Mouse (Mus musculus): ENCODE measurements around the gene B3galt5. TPM values are rescaled to one million over a fixed set of nuclear protein-coding genes. Genes with fewer than 3 reads are reported as not detected.

Gene B3galt5
- polyA plus RNA-seq, 1 experiment from 2014 or later = 0.41 TPM

DNA sequence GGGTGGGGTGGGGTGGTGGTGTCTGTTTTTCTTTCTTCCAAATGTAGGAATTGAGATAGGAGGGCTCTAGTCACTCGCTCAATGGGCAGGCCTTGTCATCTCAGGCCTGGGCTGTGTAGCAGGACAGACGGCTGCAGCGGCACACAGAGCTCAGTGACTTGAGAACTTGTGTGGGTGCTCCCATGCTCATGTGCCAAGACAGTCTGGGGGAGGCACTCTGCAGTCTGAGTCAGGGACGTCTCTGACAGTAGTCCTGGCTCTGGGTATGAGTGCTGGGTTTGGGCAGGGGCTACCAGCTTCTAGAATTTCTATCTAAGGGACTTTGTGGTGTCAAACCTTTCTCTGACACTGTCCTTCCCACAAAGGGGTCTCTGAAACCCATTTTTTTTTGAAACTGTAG, 106.3 kb downstream of the B3galt5 start:
- Histone ChIP-seq H3K27me3 (ENCODE audit: control insufficient read depth, insufficient read depth, low read length) (no peaks in the 10 kb centered on the region), H3K9ac (ENCODE audit: low read length) (no peak overlapping the region), H3K4me2 (ENCODE audit: low read depth) (no peak overlapping the region), H3K4me3 (ENCODE audit: low read depth, low read length) (no peak overlapping the region), H3K4me1 (ENCODE audit: control insufficient read depth, insufficient read depth, low read length) (no peaks in the 10 kb centered on the region), H3K36me3 (ENCODE audit: control insufficient read depth, insufficient read depth, low read length) (no peaks in the 10 kb centered on the region), H3K27ac (ENCODE audit: low read depth, low read length) (no peak overlapping the region), H3K9me3 (ENCODE audit: control insufficient read depth, low read length) (no peaks in the 10 kb centered on the region)
- ATAC-seq (ENCODE audit: insufficient read depth, low FRiP score, low TSS enrichment) (no peak), DNase-seq (ENCODE audit: low spot score) (no peak)
- 89% methylated on average over 4 of the region's 4 CpGs for WGBS

DNA sequence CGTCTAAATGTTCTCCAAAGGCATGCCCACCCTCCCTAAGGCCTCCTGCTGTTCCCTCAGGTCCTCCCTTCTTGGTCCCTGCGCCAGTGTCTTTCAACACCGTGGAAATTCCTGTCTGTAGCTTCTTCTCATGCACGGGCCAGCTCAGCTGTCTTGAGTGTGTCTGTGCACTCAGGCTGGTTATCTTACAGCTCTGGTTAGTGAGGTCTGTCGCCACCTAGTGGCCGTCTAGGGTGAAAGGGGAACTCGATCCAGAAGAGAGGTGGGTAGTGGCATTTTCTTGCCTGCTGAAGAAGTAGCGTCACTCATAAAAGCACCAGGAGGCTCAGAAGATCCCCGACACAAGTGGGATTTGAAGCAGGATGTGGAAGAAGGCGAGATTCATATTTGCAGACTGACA, 109.5 kb downstream of the B3galt5 start:
- Histone ChIP-seq H3K4me3 (ENCODE audit: low read depth, low read length) (no peak overlapping the region), H3K9ac (ENCODE audit: low read length) (no peak overlapping the region), H3K4me1 (ENCODE audit: control insufficient read depth, insufficient read depth, low read length) (no peaks in the 10 kb centered on the region), H3K36me3 (ENCODE audit: control insufficient read depth, insufficient read depth, low read length) (no peaks in the 10 kb centered on the region), H3K27ac (ENCODE audit: low read depth, low read length) (no peak overlapping the region), H3K27me3 (ENCODE audit: control insufficient read depth, insufficient read depth, low read length) (no peaks in the 10 kb centered on the region), H3K9me3 (ENCODE audit: control insufficient read depth, low read length) (no peaks in the 10 kb centered on the region), H3K4me2 (ENCODE audit: low read depth) (no peak overlapping the region; the same call in 1 of the 2 replicates)
- WGBS = 6% methylated on average over 10 of the region's 10 CpGs
- DNase-seq (ENCODE audit: low spot score) (peak; percentile 86), ATAC-seq (ENCODE audit: insufficient read depth, low FRiP score, low TSS enrichment) (peak; percentile 41; the same call in 1 of the 2 replicates)

DNA sequence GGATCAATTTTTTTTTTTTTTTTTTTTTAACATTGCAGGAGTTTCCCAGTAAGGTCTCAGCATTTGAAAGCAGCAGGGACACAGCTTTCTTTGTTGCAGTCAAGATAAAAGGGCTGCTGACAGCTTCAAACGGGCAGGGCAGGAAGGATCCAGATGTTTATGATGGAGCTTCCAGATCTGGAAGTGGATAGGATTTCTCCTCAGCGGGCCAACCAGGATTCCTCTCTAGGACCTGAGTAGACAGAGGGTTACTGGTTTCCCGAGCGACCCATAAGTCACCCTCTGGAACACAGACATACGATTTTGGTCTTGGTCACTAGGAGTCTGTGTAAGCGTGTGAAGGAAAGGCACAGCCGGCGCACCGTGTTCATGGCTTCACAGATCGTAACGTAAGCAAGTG, 112.5 kb downstream of the B3galt5 start:
- Histone ChIP-seq H3K9me3 (ENCODE audit: control insufficient read depth, low read length) (no peaks in the 10 kb centered on the region), H3K4me2 (ENCODE audit: low read depth) (no peak overlapping the region), H3K27ac (ENCODE audit: low read depth, low read length) (no peak overlapping the region), H3K4me3 (ENCODE audit: low read depth, low read length) (no peak overlapping the region), H3K4me1 (ENCODE audit: control insufficient read depth, insufficient read depth, low read length) (no peaks in the 10 kb centered on the region), H3K36me3 (ENCODE audit: control insufficient read depth, insufficient read depth, low read length) (no peaks in the 10 kb centered on the region), H3K9ac (ENCODE audit: low read length) (no peak overlapping the region), H3K27me3 (ENCODE audit: control insufficient read depth, insufficient read depth, low read length) (no peaks in the 10 kb centered on the region)
- 48% methylated on average over 11 of the region's 11 CpGs for WGBS
- DNase-seq (ENCODE audit: low spot score) (no peak), ATAC-seq (ENCODE audit: insufficient read depth, low FRiP score, low TSS enrichment) (no peak)

DNA sequence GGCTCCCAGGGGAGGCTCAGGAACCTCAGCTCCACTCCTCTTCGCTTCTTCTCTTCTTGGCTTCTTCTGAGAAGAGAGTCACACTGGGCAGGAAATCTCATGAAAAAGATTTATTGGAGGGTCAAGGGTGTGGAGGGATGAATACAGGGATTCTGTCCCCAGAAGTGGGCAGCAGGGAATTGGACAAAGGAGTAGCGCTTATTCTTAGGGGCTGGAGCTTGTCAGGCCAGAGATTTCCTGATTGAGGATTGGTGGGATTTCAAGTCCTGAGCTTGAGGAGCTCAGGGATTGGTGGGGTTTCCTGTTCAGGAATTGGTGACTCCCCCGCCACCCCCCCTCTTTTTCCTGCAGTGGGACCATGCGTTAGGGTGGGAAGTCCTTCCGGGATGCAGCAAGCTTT, 113.2 kb downstream of the B3galt5 start:
- Histone ChIP-seq H3K4me2 (ENCODE audit: low read depth) (0 out of 2 replicates have a peak overlapping the region, but pooled peaks have one; percentile 21), H3K36me3 (ENCODE audit: control insufficient read depth, insufficient read depth, low read length) (no peaks in the 10 kb centered on the region), H3K27me3 (ENCODE audit: control insufficient read depth, insufficient read depth, low read length) (no peaks in the 10 kb centered on the region), H3K27ac (ENCODE audit: low read depth, low read length) (no peak overlapping the region), H3K9ac (ENCODE audit: low read length) (no peak overlapping the region), H3K4me1 (ENCODE audit: control insufficient read depth, insufficient read depth, low read length) (no peaks in the 10 kb centered on the region), H3K9me3 (ENCODE audit: control insufficient read depth, low read length) (no peaks in the 10 kb centered on the region), H3K4me3 (ENCODE audit: low read depth, low read length) (no peak overlapping the region)
- ATAC-seq (ENCODE audit: insufficient read depth, low FRiP score, low TSS enrichment) (no peak), DNase-seq (ENCODE audit: low spot score) (no peak)
- WGBS = 67% methylated on average over 5 of the region's 5 CpGs

DNA sequence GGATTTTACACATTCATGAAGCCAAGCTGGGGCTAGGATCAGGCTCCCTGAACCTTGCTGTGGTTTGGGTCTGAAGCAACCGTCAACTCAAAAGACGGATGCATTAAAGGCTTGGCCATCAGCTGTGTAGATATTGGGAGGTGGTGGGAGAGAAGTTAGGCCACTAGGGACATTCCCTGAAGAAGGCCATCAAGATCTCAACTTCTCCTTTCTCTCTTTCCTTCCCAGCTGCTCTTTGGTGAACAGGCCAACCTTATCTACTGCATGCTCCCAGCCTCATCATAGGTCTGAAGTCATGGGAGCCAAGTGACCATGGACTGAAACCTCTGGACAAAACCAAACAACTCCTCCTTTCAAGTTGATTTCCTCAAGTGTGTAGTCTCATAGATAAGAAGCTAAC, 115.9 kb downstream of the B3galt5 start:
- Histone ChIP-seq H3K4me3 (ENCODE audit: low read depth, low read length) (no peak overlapping the region), H3K9me3 (ENCODE audit: control insufficient read depth, low read length) (no peaks in the 10 kb centered on the region), H3K27me3 (ENCODE audit: control insufficient read depth, insufficient read depth, low read length) (no peaks in the 10 kb centered on the region), H3K4me1 (ENCODE audit: control insufficient read depth, insufficient read depth, low read length) (no peaks in the 10 kb centered on the region), H3K4me2 (ENCODE audit: low read depth) (no peak overlapping the region), H3K9ac (ENCODE audit: low read length) (no peak overlapping the region), H3K36me3 (ENCODE audit: control insufficient read depth, insufficient read depth, low read length) (no peaks in the 10 kb centered on the region), H3K27ac (ENCODE audit: low read depth, low read length) (no peak overlapping the region)
- 98% methylated on average over 2 of the region's 2 CpGs for WGBS
- ATAC-seq (ENCODE audit: insufficient read depth, low FRiP score, low TSS enrichment) (no peak), DNase-seq (ENCODE audit: low spot score) (no peak)

DNA sequence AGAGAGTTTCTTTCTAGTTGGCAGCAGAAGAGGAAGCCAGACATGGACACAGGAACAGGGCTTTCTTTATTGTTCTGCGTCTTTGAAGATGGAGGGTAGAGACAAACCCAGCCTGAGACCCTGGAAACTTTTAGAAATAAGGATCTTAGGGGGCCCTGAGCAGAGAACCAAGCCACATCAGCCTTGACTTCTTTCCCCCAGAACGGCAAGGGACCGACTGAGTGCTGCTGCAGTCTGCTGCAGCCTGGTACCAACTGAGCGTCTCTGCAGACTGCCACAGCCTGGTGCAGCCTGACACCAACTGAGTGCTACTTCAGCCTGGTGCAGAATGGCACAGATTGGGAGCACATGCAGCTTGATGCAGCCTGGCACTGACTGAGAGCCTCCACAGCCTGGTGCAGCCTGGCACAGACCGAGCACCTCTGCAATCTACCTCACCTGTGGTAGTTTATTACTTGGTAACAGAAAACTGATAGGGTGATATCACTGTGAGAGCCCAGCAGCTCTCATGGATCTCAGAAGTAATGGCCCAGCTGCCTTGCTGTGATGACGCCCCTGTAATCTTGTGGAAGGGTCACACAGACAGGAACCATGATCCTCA, 117.8 kb downstream of the B3galt5 start:
- Histone ChIP-seq H3K4me2 (ENCODE audit: low read depth) (no peak overlapping the region), H3K9me3 (ENCODE audit: control insufficient read depth, low read length) (no peaks in the 10 kb centered on the region), H3K4me1 (ENCODE audit: control insufficient read depth, insufficient read depth, low read length) (no peaks in the 10 kb centered on the region), H3K27ac (ENCODE audit: low read depth, low read length) (no peak overlapping the region), H3K9ac (ENCODE audit: low read length) (no peak overlapping the region), H3K27me3 (ENCODE audit: control insufficient read depth, insufficient read depth, low read length) (no peaks in the 10 kb centered on the region), H3K4me3 (ENCODE audit: low read depth, low read length) (no peak overlapping the region), H3K36me3 (ENCODE audit: control insufficient read depth, insufficient read depth, low read length) (no peaks in the 10 kb centered on the region)
- DNase-seq (ENCODE audit: low spot score) (no peak), ATAC-seq (ENCODE audit: insufficient read depth, low FRiP score, low TSS enrichment) (no peak)
- 78% methylated on average over 6 of the region's 6 CpGs for WGBS

DNA sequence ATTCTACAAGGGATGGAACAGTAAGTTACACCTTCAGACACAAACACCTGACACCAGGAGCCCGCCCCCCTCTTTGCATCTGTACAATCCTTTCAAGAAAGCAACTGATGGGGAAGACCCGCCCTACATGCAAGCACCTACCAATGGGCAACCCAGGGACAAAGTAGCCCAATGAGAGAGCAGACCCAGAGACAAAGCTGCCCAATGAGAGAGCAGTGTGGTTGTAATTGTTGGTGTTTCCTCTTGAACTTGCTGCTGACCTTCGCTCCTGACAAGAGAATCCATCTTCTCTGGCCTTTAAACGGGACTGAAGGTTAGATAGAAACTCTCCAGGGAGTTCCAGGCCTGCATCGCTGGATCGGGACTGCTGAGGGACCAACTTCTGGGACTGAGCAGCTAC, 118.4 kb downstream of the B3galt5 start:
- no peaks in the 10 kb centered on the region for H3K36me3 ChIP-seq (ENCODE audit: control insufficient read depth, insufficient read depth, low read length)
- H3K27ac ChIP-seq (ENCODE audit: low read depth, low read length) = no peak overlapping the region
- H3K9ac ChIP-seq (ENCODE audit: low read length) = 0 out of 2 replicates have a peak overlapping the region, but pooled peaks have one; percentile 10
- ATAC-seq (ENCODE audit: insufficient read depth, low FRiP score, low TSS enrichment) (peak; percentile 84; the same call in 1 of the 2 replicates), DNase-seq (ENCODE audit: low spot score) (peak; percentile 28)
- no peaks in the 10 kb centered on the region for H3K4me1 ChIP-seq (ENCODE audit: control insufficient read depth, insufficient read depth, low read length)
- H3K9me3 ChIP-seq (ENCODE audit: control insufficient read depth, low read length) = no peaks in the 10 kb centered on the region
- no peak overlapping the region for H3K4me3 ChIP-seq (ENCODE audit: low read depth, low read length)
- peak overlapping the region; percentile 15; the same call in 1 of the 2 replicates for H3K4me2 ChIP-seq (ENCODE audit: low read depth)
- no peaks in the 10 kb centered on the region for H3K27me3 ChIP-seq (ENCODE audit: control insufficient read depth, insufficient read depth, low read length)
- WGBS = 26% methylated on average over 6 of the region's 6 CpGs

DNA sequence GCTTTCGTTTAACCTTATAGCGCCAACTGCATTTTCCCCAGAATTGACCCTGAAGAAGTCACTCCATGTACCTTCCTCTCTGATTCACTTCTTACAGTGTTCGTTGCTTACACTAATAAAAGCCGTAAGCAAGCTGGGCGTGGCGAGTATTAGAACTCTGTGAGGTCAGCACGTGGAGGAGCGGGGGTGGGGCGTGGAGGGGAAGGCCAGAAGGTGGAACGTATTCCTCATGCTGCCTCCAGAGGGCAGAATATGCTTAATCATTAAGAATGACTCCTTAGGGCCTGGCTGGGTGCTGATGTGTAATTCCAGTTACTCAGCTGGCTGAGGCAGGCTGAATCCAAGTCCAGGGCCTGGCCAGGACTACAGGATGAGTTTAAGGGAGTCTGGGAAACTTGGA, 122.3 kb downstream of the B3galt5 start:
- H3K27ac ChIP-seq (ENCODE audit: low read depth, low read length) = no peak overlapping the region
- no peak overlapping the region for H3K9ac ChIP-seq (ENCODE audit: low read length)
- peaks cover under 1% of the 10 kb centered on the region; the same call in 1 of the 2 replicates for H3K4me1 ChIP-seq (ENCODE audit: control insufficient read depth, insufficient read depth, low read length)
- H3K9me3 ChIP-seq (ENCODE audit: control insufficient read depth, low read length) = no peaks in the 10 kb centered on the region
- no peaks in the 10 kb centered on the region for H3K27me3 ChIP-seq (ENCODE audit: control insufficient read depth, insufficient read depth, low read length)
- ATAC-seq (ENCODE audit: insufficient read depth, low FRiP score, low TSS enrichment) (peak; percentile 50; the same call in 1 of the 2 replicates), DNase-seq (ENCODE audit: low spot score) (peak; percentile 75)
- peak overlapping the region; percentile 27 for H3K4me2 ChIP-seq (ENCODE audit: low read depth)
- 10% methylated on average over 10 of the region's 10 CpGs for WGBS
- 0 out of 2 replicates have a peak overlapping the region, but pooled peaks have one; percentile 9 for H3K4me3 ChIP-seq (ENCODE audit: low read depth, low read length)
- no peaks in the 10 kb centered on the region for H3K36me3 ChIP-seq (ENCODE audit: control insufficient read depth, insufficient read depth, low read length)
